Mouse (Mus musculus) forebrain, embryonic 14.5 days (tissue): ENCODE data around the gene Copg1. TPM values are rescaled to one million over a fixed set of nuclear protein-coding genes. Genes with fewer than 3 reads are reported as not detected.
A peak's percentile ranks its signal among the peaks of the same experiment; 100 is the strongest.
"Not testable (repeated sequence)": the region's sequence is repeated elsewhere in the genome, so short reads cannot be mapped to it uniquely, and the experiment has no call there.

Experiments
- ATAC-seq: fragments of 200-750 bp; cut with Nextera tagmentation; 2 replicates; pipeline ENCODE4 v1.8.0; 2017; ENCODE audit warnings: mild to moderate bottlenecking, moderate library complexity
- DNase-seq: peaks from one replicate; pipeline ENCODE4 v3.0.0-alpha.2; 2015; ENCODE audit warnings: low spot score
- H3K27ac ChIP-seq: fragments of 300-500 bp; sonication (generic); 2 replicates; pipeline ENCODE4 v1.5.1; 2014; ENCODE audit warnings: low read depth, mild to moderate bottlenecking, control low read depth, low read length, moderate library complexity
- H3K27me3 ChIP-seq: fragments of 300-500 bp; sonication (generic); replicated peaks from 2 replicates; pipeline ENCODE4 v1.6.1; 2014; ENCODE audit warnings: low read length, control low read depth, mixed read lengths; ENCODE audit not compliant: control insufficient read depth, insufficient read depth
- H3K36me3 ChIP-seq: fragments of 300-500 bp; sonication (generic); 2 replicates; pipeline ENCODE4 v1.6.1; 2014; ENCODE audit warnings: low read length, control low read depth; ENCODE audit not compliant: control insufficient read depth, insufficient read depth
- H3K4me1 ChIP-seq: fragments of 300-500 bp; sonication (generic); 2 replicates; pipeline ENCODE4 v1.6.1; 2014; ENCODE audit warnings: antibody characterized with exemption, low read length, control low read depth; ENCODE audit not compliant: control insufficient read depth, insufficient read depth
- H3K4me2 ChIP-seq: fragments of 300-500 bp; sonication (generic); 2 replicates; pipeline ENCODE4 v1.6.1; 2014; ENCODE audit warnings: mild to moderate bottlenecking, control low read depth, low read length
- H3K4me3 ChIP-seq: fragments of 300-500 bp; sonication (generic); 2 replicates; pipeline ENCODE4 v1.5.1; 2014; ENCODE audit warnings: low read depth, low read length, control low read depth
- H3K9ac ChIP-seq: fragments of 300-500 bp; sonication (generic); 2 replicates; pipeline ENCODE4 v1.6.1; 2014; ENCODE audit warnings: mild to moderate bottlenecking, low read length, control low read depth, moderate library complexity
- H3K9me3 ChIP-seq: fragments of 300-500 bp; sonication (generic); replicated peaks from 2 replicates; pipeline ENCODE4 v1.6.1; 2016; ENCODE audit warnings: low read length, control low read depth, mixed read lengths; ENCODE audit not compliant: control insufficient read depth
- WGBS: fragments of 180-500 bp; shearing (Covaris S2); extraction: QIAGEN DNeasy Blood & Tissue Kit; methylation state at CpG from one replicate; pipeline ENCODE4 v1.1.7; 2014; 5-methylcytosine and 5-hydroxymethylcytosine counted together
- polyA plus RNA-seq: library from polyadenylated mRNA; unstranded; fragments of >200 nt; fragmentation: Nextera tagmentation; extraction: Ambion mirVana; gene quantifications from 2 replicates; pipeline ENCODE4 v1.2.1, GENCODE M21; 2014

Gene Copg1
- polyA plus RNA-seq, 1 experiment from 2014 or later: 148 TPM

- WGBS: 3% methylated on average over 35 of the region's 35 CpGs
- H3K4me1 ChIP-seq: peaks cover 7% of the 10 kb centered on the region; the same call in 1 of the 2 replicates
- peaks cover 70% of the 10 kb centered on the region for H3K36me3 ChIP-seq
- peak overlapping the region; percentile 92 for H3K9ac ChIP-seq
- peak overlapping the region; percentile 79 for H3K4me3 ChIP-seq
- peak overlapping the region; percentile 88 for H3K4me2 ChIP-seq
- ATAC-seq (peak; percentile 76), DNase-seq (peak; percentile 33)
- peak overlapping the region; percentile 78 for H3K27ac ChIP-seq
- H3K9me3 ChIP-seq: no peaks in the 10 kb centered on the region
- H3K27me3 ChIP-seq: no peaks in the 10 kb centered on the region
Observed at GRCm38 (mm10) chr6:87914326-87915102, 26.9 kb downstream of the Copg1 start.

- DNase-seq (no peak), ATAC-seq (no peak)
- Histone ChIP-seq H3K9me3 (no peaks in the 10 kb centered on the region), H3K9ac (no peak overlapping the region), H3K27me3 (no peaks in the 10 kb centered on the region), H3K27ac (no peak overlapping the region), H3K4me1 (peaks cover 7% of the 10 kb centered on the region; the same call in 1 of the 2 replicates), H3K4me3 (no peak overlapping the region), H3K4me2 (no peak overlapping the region), H3K36me3 (peaks cover 69% of the 10 kb centered on the region)
- 85% methylated on average over 5 of the region's 5 CpGs for WGBS
Observed at GRCm38 (mm10) chr6:87915939-87916338, 28.3 kb downstream of the Copg1 start.

GRCm38 (mm10) chr6:87921201-87921600 is 33.6 kb downstream of the Copg1 start:
- WGBS: 96% methylated on average over 4 of the region's 4 CpGs
- Histone ChIP-seq H3K27me3 (no peaks in the 10 kb centered on the region), H3K36me3 (peaks cover 71% of the 10 kb centered on the region), H3K9ac (no peak overlapping the region), H3K4me3 (no peak overlapping the region), H3K4me2 (no peak overlapping the region), H3K27ac (no peak overlapping the region), H3K4me1 (no peaks in the 10 kb centered on the region), H3K9me3 (no peaks in the 10 kb centered on the region)
- no peak for ATAC-seq
- no peak for DNase-seq

- no peaks in the 10 kb centered on the region for H3K4me1 ChIP-seq
- no peaks in the 10 kb centered on the region for H3K27me3 ChIP-seq
- H3K9me3 ChIP-seq: no peaks in the 10 kb centered on the region
- no peak overlapping the region for H3K9ac ChIP-seq
- H3K4me3 ChIP-seq: no peak overlapping the region
- no peak overlapping the region for H3K27ac ChIP-seq
- H3K36me3 ChIP-seq: peaks cover 64% of the 10 kb centered on the region
- WGBS: 87% methylated on average over 1 of the region's 1 CpGs
- no peak for DNase-seq
- ATAC-seq: no peak
- H3K4me2 ChIP-seq: no peak overlapping the region
Observed at GRCm38 (mm10) chr6:87923624-87924023, 36.0 kb downstream of the Copg1 start.

GRCm38 (mm10) chr6:87935037-87935436 is 47.4 kb downstream of the Copg1 start:
- no peak overlapping the region for H3K4me3 ChIP-seq
- no peak overlapping the region for H3K9ac ChIP-seq
- H3K27me3 ChIP-seq: no peaks in the 10 kb centered on the region
- no peak overlapping the region for H3K27ac ChIP-seq
- peaks cover 55% of the 10 kb centered on the region for H3K36me3 ChIP-seq
- 91% methylated on average over 5 of the region's 5 CpGs for WGBS
- DNase-seq: no peak
- no peaks in the 10 kb centered on the region for H3K9me3 ChIP-seq
- no peak overlapping the region for H3K4me2 ChIP-seq
- ATAC-seq: no peak
- H3K4me1 ChIP-seq: peaks cover 3% of the 10 kb centered on the region; the same call in 1 of the 2 replicates

- H3K27ac ChIP-seq: peak overlapping the region; percentile 27
- peaks cover 46% of the 10 kb centered on the region for H3K36me3 ChIP-seq
- H3K4me2 ChIP-seq: no peak overlapping the region
- DNase-seq (peak; percentile 76), ATAC-seq (peak; percentile 94)
- no peaks in the 10 kb centered on the region for H3K9me3 ChIP-seq
- no peak overlapping the region for H3K9ac ChIP-seq
- WGBS: 38% methylated on average over 19 of the region's 19 CpGs
- H3K27me3 ChIP-seq: no peaks in the 10 kb centered on the region
- H3K4me3 ChIP-seq: no peak overlapping the region
- H3K4me1 ChIP-seq: peaks cover 3% of the 10 kb centered on the region; the same call in 1 of the 2 replicates
Observed at GRCm38 (mm10) chr6:87937178-87937788, 49.7 kb downstream of the Copg1 start.

- Histone ChIP-seq H3K4me1 (peaks cover 3% of the 10 kb centered on the region; the same call in 1 of the 2 replicates), H3K4me3 (no peak overlapping the region), H3K27ac (no peak overlapping the region), H3K4me2 (no peak overlapping the region), H3K9ac (no peak overlapping the region), H3K27me3 (no peaks in the 10 kb centered on the region), H3K9me3 (no peaks in the 10 kb centered on the region), H3K36me3 (peaks cover 30% of the 10 kb centered on the region)
- no peak for DNase-seq
- no peak for ATAC-seq
- 90% methylated on average over 3 of the region's 3 CpGs for WGBS
Observed at GRCm38 (mm10) chr6:87938941-87939340, 51.3 kb downstream of the Copg1 start.

GRCm38 (mm10) chr6:87942179-87942578 is 54.6 kb downstream of the Copg1 start:
- ATAC-seq (no peak), DNase-seq (no peak)
- Histone ChIP-seq H3K27ac (no peak overlapping the region), H3K36me3 (0 out of 2 replicates have a peak, but pooled peaks cover 3% of the 10 kb centered on the region), H3K9ac (no peak overlapping the region), H3K27me3 (no peaks in the 10 kb centered on the region), H3K4me2 (no peak overlapping the region), H3K9me3 (no peaks in the 10 kb centered on the region), H3K4me3 (no peak overlapping the region), H3K4me1 (peaks cover 3% of the 10 kb centered on the region; the same call in 1 of the 2 replicates)
- whole genome bisulfite sequencing: 86% methylated on average over 7 of the region's 7 CpGs

GRCm38 (mm10) chr6:87962457-87962856 is 74.8 kb downstream of the Copg1 start:
- not testable (repeated sequence) for H3K4me2 ChIP-seq, H3K27ac ChIP-seq, H3K9me3 ChIP-seq, H3K27me3 ChIP-seq, H3K4me3 ChIP-seq, H3K9ac ChIP-seq, DNase-seq, H3K4me1 ChIP-seq, ATAC-seq, H3K36me3 ChIP-seq
- 65% methylated on average over 4 of the region's 4 CpGs for WGBS
